Mouse (Mus musculus) neutrophil, adult 59 days (primary cell): ENCODE results near the gene Cldn8. TPM values are rescaled to one million over a fixed set of nuclear protein-coding genes. Genes with fewer than 3 reads are reported as not detected.

ENCODE experiments used
- total RNA-seq, 2 experiments: library from RNA; stranded (reverse); gene quantifications; 1 replicate in 1 of 2; 2 replicates in 1 of 2; pipeline ENCODE4 v1.2.4; 2023

Cldn8 gene
- total RNA-seq, result not detected

GRCm38 (mm10) chr16:88563045-88563913 lies at the start of gene Cldn8:
TSS of gene Cldn8 (minus strand) at chr16:88563183.

GRCm38 (mm10) chr16:88611922-88612321 lies 48.9 kb upstream of the Cldn8 start, which contains the start of gene Krtap24-1:
TSS of gene Krtap24-1 (minus strand) at chr16:88612279.

Other genes starting within 250 kb of the Cldn8 start
- not detected for gene Cldn17, start 56.2 kb downstream of the Cldn8 start, total RNA-seq
- not detected for gene Krtap24-1, start 49.1 kb upstream of the Cldn8 start, total RNA-seq
- not detected for gene 2310079G19Rik, start 64.5 kb upstream of the Cldn8 start, total RNA-seq
- not detected for gene Krtap26-1, start 84.6 kb upstream of the Cldn8 start, total RNA-seq
- not detected for gene Krtap27-1, start 108.5 kb upstream of the Cldn8 start, total RNA-seq
- gene 2310061N02Rik, start 144.8 kb upstream of the Cldn8 start, total RNA-seq, result not detected
- not detected for gene Krtap13-1, start 165.7 kb upstream of the Cldn8 start, total RNA-seq
- not detected for gene Krtap13, start 188.5 kb upstream of the Cldn8 start, total RNA-seq
- gene 2310034C09Rik, start 195.7 kb upstream of the Cldn8 start, total RNA-seq, result not detected
- gene 2310057N15Rik, start 211.0 kb upstream of the Cldn8 start, total RNA-seq, result not detected
- gene Gm5965, start 214.7 kb upstream of the Cldn8 start, total RNA-seq, result not detected
- gene Gm20741, start 249.0 kb upstream of the Cldn8 start, total RNA-seq, result not detected